ENCODE assay signal across 11 mouse cellular contexts in genomic region chr6:117071311-117071710, GRCm38 (mm10).
DNase-seq lines count a peak whose midpoint lies in the region; ATAC-seq lines count a peak whose summit lies in the region.
"Had no signal": no experiment of that assay in that cellular context is flagged by ENCODE, and none has a peak within 500 bp of the region (broad histone marks: within the 10 kb centered on the region; RNA-seq: fewer than 3 reads in every experiment).

No protein-coding gene starts in this region.

- H3K4me1 ChIP-seq in embryonic facial prominence, embryonic 10.5 days = peaks cover 17% of the 10 kb centered on the region
- H3K4me1 ChIP-seq: megakaryocyte, embryonic 14.5 days had no signal

- WGBS in embryonic facial prominence, embryonic 10.5 days = 92% methylated on average over 6 of the region's 6 CpGs

- intact Hi-C loops in heart, postnatal 36 days (cut with DNase I) = no loop called here
- intact Hi-C loops in left cerebral cortex, postnatal 14 days (cut with DNase I) = no loop called here

- H3K27me3 ChIP-seq in embryonic facial prominence, embryonic 10.5 days (replicated peaks; ENCODE audit: low read depth, poor library complexity, severe bottlenecking) = no peaks in the 10 kb centered on the region
- H3K27me3 ChIP-seq: limb, embryonic 12.5 days; megakaryocyte, embryonic 14.5 days had no signal

- no peak for ATAC-seq in erythroblast, adult 5-6 weeks (replicated peaks; ENCODE audit: low FRiP score, poor library complexity, severe bottlenecking)

- H3K36me3 ChIP-seq in embryonic facial prominence, embryonic 10.5 days (replicated peaks) = no peaks in the 10 kb centered on the region
- H3K36me3 ChIP-seq: limb, embryonic 12.5 days had no signal

- H3K4me3 ChIP-seq in embryonic facial prominence, embryonic 10.5 days = no peak overlapping the region
- H3K4me3 ChIP-seq: erythroblast, embryonic 14.5 days; limb, embryonic 12.5 days; megakaryocyte, embryonic 14.5 days had no signal

- no peaks in the 10 kb centered on the region for H3K9me3 ChIP-seq in embryonic facial prominence, embryonic 10.5 days
- H3K9me3 ChIP-seq: limb, embryonic 12.5 days had no signal

- DNase-seq in cerebellum, postnatal 10 days = peak; percentile 53 to 67
- DNase-seq in cerebellum, postnatal 4 days (ENCODE audit: low spot score in 2 of 2) = no peak
- peak; percentile 89 for DNase-seq in NIH3T3 (ENCODE audit: low read depth)
- peak; percentile 9 to 14 for DNase-seq in heart, postnatal 36 days
- DNase-seq in left cerebral cortex, postnatal 14 days (ENCODE audit: low spot score in 2 of 2) = peak; percentile 72 to 79
- no peak for DNase-seq in embryonic facial prominence, embryonic 10.5 days (ENCODE audit: low spot score)
- DNase-seq in adrenal gland, adult 18-20 months (ENCODE audit: low spot score in 2 of 2) = no peak

- no peak overlapping the region for H3K27ac ChIP-seq in embryonic facial prominence, embryonic 10.5 days (replicated peaks)
- H3K27ac ChIP-seq: limb, embryonic 12.5 days had no signal

Comparison
In these comparisons a context has a peak if more than half of its experiments do, and no peak if none do; other contexts are left out.
1. DNase-seq: peak in cerebellum, postnatal 10 days (2 of 2), NIH3T3 (single experiment), heart, postnatal 36 days (2 of 2) and left cerebral cortex, postnatal 14 days (2 of 2); none in cerebellum, postnatal 4 days (0 of 2), embryonic facial prominence, embryonic 10.5 days (single experiment) and adrenal gland, adult 18-20 months (0 of 2).